Mouse (Mus musculus) 3T3-L1 (cell line): Measurements from ENCODE around the gene Bmi1.

Experiments used
- DNase-seq: peaks from one replicate; pipeline ENCODE4 v3.0.0-alpha.2; 2015; ENCODE audit warnings: low read depth, low spot score

Bmi1 gene

DNA sequence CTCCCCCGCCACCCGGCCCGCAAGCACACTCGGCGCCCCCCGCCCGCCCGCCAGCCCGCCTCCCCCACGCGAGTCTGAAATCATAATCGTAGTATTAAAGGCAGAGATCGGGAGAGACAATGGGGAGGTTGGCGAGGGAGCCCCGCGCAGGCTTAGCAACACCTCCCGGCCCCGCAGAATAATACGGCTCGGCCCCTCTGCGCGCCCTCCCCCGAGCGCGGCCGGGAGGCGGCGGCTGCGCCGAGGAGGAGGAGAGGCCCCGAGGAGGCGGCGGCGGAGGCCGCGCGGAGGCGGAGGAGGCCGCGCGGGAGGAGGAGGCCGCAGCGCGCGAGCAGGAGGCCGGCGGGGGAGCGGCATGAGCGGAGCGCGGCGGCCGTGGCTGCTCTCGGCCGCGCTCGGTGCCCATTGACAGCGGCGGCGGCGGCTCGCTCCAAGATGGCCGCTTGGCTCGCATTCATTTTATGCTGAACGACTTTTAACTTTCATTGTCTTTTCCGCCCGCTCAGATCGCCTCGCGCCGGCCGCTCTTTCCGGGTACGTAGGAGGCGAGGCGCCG is at the start of gene Bmi1:
Bmi1 (plus strand) TSS at position 83 of the 556 bp plus-strand sequence.
- DNase-seq: no peak

DNA sequence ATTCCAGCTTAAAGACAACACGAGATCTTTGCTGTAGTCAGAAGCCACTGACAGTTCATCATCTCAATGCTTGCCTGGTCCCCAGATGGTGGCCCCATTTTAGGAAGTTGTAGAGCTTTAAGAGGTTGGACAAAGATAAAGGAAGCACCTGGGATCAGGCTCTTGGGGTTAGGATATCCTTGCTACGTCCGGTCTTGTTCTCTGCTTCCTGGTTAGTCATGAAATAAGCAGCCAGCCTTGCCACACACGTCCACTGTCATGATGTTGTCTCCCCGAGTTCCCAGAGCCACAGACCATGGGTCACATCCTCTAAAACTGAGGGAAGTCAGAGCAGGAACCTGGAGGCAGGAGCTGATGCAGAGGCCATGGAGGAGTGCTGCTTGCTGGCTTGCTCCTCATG is 46.3 kb upstream of the Bmi1 start:
- no peak for DNase-seq

DNA sequence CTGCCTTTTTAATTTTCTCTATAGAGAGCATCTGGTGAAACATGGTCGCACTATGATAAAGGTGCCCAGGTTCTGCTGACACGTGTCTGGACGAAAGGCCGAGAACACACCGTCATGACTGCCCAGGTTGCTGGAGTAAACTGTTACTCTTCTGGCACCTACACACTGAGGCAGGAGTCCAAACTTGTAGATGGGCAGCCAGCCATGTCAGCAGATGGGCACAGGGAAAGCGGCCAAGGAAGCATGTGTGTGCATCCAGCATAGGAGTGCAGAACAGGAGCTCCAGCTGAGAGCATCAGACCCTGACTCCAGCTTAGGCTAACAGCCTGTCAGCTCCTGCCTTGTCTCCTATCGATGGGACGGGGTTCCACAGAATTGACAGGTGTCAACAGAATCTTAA is 41.8 kb upstream of the Bmi1 start:
- DNase-seq: peak; percentile 48

DNA sequence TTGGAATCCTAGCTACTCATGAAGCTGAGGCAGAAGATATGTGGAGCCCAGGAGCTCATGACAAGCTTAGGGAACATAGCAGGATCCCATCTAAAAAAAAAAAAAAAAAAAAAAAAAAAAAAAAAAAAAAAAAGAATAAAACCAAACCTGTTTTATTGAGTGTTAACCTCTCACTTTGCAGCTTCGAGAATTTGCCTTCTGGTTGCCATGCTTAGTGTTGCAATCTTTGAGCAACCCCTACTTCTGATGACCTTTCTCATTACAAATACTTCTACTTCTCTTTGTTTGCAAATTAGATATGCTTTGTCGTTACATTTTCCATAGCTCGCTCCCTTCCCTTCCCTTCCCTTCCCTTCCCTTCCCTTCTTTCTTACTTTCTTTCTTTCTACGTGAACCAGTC is 28.3 kb upstream of the Bmi1 start:
- DNase-seq: no peak

DNA sequence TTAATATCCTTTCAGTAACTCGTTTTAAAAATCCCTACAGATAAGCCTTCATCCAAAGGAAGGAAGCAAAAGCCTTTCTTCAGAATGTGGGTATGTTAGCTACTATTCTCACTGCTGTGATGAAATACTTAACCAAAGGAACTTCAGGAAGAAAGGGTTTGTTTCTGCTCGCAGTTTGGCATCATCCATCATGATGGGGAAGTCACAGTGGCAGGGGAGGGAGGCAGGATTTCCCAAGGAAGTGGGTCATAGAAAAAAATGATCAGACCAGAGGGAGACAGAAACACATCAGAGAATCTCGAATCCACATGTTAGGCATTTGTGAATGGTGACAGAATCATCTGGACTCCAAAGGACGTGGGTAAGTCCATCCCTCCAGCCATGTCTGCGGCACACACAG is 22.0 kb upstream of the Bmi1 start:
- no peak for DNase-seq

DNA sequence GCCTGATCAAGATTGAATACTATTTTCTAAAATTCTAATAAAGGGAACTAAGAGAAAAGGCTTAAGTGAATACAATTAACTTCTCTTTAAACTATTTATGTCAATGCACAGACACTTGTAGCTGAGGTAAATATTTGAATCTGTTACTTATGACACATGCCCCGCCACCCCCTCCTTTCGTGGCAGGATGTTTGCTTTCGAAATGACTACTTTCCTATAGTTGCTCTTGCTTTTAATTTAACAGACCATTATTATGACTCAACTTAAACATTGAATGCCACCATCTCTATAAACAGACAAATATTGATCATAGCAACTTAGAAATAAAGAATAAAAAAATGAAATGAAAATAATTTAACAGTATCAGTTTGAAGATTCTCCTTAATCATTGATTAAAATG is 12.8 kb upstream of the Bmi1 start:
- no peak for DNase-seq

DNA sequence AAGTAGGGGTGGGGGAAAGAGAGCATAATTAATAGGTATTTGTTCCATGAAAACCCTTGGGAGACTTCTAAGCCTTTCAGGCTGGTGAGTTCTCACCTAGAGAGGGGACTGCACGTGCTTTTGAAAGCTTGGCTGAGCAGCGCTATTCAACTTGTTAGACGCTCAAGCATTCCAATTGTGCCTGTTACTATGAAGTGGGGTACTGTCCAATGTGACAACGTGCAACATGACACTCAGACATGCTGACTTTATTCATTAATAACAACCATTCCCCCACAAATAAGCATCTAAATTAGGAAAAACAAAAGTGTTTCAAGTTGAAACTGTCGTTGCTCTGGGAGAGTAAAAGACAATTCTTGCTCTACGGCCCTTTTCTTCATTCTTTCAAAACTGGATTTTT is 5.8 kb upstream of the Bmi1 start:
- DNase-seq: no peak

DNA sequence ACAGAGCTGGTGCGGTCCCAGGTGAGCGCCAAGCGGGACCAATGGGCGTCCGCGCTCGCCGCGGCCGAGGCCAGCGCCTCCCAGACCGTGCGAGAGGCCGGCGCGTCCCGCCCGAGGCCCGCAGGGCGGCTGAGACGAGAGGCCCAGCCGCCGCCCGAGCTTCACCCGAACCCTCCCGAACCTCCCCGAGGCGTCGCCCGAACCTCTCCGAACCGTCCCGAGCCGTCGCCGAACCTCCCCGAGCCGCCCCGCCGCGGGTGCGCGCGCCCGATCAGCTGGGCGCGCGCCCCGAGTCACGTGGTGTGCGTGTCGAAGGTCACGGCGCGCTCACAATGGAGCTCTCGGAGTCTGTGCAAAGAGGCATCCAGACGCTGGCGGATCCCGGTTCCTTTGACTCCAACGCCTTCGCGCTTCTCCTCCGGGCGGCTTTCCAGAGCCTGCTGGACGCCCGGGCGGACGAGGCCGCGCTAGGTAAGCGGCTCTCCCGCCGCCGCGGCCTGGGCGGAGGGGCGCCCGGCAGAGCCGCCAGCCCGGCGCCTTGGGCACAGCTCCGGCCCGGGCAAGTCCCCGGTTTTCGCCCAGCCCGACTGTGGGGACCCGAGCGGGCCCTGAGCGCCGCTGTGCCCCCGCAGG is 4.6 kb upstream of the Bmi1 start, which contains the start of gene Commd3:
Commd3 (plus strand) TSS at position 252 of the 633 bp plus-strand sequence.
- peak; percentile 72 for DNase-seq

DNA sequence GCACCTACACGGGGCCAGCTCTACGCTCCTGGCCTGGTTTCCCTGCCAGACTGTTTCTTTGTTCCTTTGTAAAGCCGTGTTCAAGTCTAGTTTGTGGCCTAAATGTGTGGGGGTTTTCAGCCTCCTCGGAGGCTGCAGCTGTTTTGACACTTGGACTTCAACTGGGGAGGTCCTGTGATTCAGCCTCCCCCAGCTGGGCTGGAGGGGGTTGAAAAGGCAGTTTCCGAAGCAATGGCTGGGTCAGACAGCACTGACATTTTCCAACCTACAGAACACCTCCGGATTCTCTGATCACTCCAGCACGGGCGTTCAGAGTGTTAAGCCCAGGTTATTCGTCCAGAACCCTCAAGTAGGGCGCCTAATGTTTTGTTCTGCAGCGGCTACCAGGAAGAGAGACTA is 4.1 kb upstream of the Bmi1 start:
- DNase-seq: peak; percentile 54

DNA sequence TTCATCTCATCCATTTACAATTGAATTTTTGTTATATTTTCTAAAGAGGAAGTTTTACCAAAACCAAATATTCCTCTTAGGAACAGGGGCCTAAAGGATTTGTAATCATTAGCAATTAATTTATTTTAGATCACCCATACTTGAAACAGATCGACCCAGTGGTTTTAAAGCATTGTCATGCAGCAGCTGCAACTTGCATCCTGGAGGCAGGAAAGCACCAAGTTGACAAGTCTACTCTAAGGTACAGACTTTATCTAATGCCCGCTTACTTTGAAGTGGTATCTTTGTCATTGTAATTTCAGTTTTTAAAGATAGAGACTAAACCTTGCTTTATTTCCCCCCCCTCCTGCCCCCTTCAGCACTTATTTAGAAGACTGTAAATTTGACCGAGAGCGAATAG is 3.1 kb upstream of the Bmi1 start:
- peak; percentile 5 for DNase-seq

DNA sequence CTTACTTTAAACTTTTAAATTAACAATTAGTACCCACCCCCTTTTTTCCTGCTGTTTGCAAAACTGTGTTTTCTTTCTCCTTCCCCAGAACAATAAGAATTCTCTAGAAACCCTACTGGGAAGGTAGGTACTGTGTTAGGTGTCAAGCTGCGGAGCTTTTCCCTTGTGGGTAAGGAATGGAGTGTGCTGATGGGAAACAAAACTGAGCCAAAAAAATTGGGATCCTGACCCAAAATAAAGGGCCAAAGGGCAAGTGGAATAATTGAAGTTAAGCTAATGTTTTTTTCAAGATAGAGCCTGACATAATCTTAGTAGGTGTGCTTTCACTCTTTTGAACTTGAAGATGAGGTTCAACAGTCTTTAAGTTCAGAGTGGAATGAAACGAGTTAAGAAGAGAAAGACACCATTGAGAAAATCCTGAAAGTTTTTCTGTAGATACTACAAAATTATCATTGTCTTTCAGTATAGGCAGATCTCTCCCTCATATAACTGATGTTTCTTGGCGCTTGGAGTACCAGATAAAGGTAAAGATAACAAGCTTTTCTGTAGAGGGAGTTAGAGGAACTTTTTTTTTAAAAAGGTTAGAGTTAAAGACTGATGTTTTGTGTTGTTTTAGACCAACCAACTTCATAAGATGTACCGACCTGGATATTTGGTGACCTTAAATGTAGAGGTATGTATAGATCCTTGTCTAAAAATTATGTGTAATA is 2.5 kb upstream of the Bmi1 start:
- DNase-seq: peak; percentile 3

DNA sequence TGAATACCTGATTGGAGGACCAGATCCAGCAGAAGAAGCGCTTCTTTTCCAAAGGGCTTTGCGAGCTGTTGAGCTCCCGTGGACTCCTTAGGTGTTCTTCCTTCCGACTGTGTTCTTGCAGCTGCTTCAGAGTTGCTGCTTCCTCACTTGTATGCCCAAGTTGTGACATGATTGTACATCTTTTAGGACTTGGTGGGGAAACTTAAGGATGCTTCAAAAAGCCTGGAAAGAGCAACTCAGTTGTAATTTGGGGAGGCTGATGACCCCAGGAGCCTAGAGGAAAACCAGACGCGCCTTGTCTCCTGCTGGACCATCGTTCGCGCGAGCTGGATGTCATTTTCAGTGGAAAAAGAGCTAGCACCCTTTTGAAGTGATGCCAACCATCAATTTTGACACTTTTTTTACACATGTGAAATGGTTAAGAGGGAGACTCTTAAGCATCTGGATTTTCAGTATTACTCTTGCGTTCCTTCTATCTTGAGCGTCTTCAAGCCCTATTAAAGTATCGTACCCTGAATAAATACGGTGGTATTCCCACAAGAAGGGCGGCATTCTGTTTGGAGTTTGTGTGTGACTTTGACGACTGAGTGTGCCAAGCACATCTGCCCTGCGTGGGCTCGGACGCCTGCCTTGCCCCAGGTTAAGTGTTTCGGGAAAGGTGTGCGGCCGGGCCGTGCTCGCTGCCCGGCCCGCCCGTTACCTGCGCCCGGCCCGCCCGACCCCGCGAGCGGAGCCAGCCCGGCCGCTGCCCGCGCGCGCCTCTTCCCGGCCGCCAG is 949 bp upstream of the Bmi1 start:
- peak; percentile 38 for DNase-seq

DNA sequence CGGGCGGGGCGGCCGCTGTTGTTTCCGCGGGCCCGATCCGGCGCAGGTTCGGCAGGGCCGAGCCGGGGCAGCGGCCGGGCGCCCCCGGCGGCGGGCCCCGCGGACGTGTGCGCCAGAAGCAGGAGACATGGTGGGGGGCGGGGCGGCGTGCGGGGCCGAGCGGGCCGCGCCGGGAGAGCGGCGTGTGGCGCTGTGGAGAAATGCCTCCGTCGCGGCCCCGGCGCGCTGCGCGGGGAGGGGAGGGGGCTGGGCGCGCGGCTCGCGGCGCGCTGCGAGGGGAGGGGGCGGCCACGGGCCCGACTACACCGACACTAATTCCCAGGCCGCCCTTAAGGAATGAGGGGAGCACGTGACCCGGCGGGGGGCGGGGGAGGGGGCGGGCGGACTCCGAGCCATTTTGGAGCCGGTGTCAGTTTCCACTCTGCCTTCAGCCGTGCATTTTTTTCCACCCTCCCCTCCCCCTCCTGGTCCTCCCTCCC is 322 bp upstream of the Bmi1 start:
- DNase-seq: peak; percentile 77

DNA sequence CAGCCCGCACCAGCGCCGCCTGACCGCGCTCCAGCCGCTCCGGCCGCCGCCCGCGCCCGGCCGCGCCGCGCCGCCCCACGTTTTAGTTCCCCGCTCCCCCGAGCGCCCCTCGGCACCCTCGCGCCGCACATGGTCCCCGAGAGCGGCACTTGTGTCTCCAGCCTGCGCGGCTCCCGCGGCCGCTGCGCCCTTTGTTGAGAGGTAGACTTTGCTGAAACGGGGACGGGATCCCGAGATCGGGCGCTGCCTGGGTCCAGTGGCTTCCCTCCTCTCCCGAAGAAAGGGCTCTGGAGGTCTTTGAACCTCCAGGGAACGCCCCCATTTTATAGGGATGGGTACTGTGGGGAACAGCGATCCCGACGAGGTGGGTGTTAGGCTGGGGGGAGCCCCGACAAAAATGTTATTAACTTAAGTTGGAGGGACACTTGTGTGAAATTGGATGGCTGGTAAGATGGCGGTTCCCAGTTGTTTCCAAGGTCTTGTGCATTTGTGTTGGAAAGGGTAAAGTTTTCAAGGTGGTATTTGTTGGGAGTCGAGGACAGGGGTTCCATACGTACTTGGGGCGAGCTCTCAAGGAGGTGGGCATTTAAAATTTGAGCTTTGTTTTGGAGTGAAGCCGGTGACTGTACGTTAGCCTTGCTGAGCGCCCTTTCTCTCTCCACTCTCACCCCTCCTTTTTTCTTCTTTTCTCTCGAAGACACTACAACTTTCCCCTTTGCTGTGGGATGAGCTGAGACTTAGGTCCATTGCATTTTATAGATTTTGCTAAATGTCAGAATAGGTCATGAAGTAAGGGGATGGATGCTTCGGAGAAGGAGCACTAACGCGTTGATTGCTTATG is 1.0 kb downstream of the Bmi1 start:
- peak; percentile 39 for DNase-seq

DNA sequence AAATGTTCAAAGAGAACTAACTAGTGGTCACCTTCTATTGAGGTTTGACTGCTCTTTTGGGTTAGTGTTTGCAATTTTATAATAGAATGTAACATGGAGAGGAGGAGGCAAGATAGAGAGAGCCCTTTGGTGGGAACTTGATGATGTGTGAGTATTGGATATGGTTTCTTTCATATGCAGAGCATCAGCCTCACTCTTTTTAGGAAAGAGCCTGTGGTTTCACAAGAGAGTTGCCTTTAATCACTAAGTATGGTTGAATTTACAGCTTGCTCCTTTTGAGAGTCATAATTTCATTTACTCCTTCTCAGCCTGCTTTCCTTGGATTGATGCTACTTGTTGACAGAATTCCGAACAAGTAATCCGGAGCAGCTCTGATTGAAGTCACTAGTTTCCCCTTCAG is 2.9 kb downstream of the Bmi1 start:
- no peak for DNase-seq

DNA sequence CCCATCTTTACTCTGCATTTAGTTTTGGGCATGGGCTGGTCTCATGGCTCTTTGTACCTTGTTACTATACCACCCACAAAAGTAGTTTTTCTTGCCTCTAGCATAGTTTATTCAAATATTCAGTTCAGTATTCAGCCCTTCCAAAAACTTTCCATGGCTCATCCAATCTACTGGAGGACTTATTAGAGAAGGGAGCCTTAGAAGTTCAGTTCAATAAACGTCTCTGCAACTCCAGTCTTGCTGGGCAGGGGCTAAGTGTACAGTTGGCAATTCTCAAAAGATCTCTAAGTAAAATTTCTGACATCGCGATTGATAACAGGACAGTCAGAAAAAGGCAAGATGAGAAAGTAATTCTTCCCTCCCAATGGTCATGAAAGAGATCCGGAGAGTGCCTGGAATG is 3.7 kb downstream of the Bmi1 start:
- no peak for DNase-seq

DNA sequence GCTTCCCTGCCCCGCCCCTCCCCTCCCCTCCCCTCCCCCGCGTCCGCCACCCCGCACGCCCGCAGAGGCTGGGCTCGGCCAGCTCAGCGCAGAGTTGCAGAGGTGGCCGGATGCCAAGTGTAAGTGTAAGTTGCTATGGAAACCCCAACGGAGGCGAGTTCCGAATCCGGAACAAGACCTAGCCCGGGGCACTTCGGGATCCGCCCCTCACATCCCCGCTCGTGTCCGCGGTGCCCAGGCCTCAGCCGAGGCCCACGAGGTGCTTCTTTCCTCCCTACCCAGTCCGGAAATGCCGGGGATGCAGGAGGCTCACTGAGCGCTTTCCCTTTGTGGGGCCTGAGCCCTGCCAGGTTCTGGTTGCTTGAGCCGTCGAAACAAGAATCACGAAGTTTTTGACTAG is 4.1 kb downstream of the Bmi1 start:
- DNase-seq: peak; percentile 78

DNA sequence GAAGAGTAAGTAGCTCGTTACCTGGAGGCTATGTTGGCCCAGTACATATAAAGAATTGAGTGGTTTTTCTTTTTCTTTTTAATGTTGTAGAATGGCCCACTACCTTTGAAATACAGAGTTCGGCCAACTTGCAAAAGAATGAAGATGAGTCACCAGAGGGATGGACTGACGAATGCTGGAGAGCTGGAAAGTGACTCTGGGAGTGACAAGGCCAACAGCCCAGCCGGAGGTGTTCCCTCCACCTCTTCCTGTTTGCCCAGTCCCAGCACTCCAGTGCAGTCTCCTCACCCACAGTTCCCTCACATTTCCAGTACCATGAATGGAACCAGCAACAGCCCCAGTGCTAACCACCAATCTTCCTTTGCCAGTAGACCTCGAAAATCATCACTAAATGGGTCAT is 7.2 kb downstream of the Bmi1 start:
- no peak for DNase-seq

DNA sequence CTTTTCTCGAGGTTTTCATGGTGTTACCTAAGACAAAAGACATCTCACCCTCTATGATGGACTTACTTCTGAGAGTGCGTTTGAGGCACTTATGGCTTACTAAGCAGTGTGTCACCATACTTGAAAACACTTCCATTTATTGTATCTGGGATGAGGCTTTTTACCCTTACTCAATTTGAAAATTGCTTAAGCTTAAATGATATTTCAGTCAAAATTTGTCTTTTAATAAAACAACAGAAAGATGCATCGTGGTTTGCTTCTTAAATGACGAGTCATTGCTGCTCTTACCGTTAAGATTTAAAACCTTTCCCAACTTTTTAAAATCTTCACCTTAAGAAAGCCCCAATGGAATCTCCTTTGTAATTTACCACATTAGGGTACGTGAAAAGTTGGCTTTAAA is 9.6 kb downstream of the Bmi1 start:
- DNase-seq: no peak

DNA sequence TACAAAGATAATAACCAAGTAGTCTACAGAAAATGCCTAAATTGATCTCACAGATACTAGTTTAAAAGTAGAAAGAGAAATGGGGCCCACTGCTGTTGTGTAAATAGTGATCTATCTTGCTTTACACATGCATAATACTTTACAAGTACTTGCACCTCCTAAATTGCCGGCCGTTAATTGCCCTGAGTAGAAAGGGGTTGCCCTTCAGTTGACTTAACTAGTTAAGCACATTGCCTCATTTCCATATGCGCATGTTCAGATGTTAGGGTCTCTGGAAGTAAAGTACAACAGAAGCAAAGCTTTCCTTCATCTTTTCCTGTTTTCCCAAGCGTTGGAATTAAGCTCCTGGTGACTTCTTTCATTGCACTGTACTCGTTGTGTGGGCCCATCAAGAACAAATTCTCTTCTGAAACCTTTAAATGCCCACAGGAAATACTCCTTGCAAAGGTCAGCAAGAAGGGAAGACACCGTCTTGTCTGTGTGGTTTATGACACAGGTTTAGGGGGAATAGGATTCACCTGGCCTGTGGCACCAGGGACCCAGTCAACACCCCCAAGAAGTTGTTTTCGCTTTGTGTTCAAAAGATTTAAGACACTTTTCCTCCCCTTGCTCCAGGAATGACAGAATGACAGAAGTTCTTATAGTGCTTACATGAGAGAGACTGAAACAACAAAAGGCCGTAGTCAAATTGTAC is 10.2 kb downstream of the Bmi1 start:
- DNase-seq: no peak

DNA sequence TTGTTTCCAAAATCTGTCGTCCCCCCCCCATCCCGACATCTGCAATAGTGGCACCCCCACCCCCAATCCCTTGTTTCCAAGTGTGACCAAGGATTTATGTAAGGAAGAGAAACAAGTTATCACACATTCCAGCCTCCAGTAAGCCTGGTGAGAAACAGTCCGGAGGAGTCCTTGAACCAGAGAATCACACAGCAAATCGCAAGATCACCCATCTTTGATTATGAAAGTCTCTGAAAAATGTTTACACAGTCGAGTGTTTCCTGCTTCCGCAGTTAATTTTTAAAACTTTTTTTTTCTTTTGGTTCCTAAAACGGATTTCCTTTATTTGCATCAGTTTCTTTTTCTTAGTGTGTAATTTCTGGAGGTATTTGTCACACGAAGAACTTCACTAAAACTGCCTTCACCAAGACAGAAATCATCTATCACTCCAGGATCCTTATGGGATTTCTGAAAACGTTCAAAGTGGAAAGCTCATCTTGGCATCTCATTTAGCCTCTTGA is 10.9 kb downstream of the Bmi1 start:
- DNase-seq: no peak
